Mouse (Mus musculus): ENCODE data around the gene Riok1. TPM values are rescaled to one million over a fixed set of nuclear protein-coding genes. Genes with fewer than 3 reads are reported as not detected.

The Riok1 gene
- polyA plus RNA-seq, 1 experiment from 2014 or later, result 57.9 TPM

DNA sequence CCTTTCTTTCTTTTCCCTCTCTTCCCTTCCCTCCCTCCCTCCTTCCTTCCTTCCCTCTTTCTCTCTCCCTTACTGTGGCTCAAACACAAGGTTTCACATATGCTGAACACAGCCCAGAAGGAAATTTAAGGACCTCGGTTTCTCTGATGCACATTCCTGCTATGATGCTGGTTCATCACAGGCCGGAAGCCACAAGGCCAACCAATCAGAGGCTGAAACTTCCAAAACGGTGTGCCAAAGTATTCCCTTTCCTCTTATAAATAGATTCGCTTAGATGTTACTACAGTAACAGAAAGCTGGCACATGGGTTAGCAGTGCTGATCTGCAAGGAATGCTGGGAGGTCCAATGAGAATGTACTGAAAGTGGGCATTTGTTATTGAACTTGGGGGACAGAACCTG lies 66.6 kb downstream of the Riok1 start:
- H3K36me3 ChIP-seq (replicated peaks), result no peaks in the 10 kb centered on the region
- H3K4me2 ChIP-seq, result no peak overlapping the region
- H3K27ac ChIP-seq, result no peak overlapping the region
- H3K4me1 ChIP-seq, result no peaks in the 10 kb centered on the region
- H3K9me3 ChIP-seq, result no peaks in the 10 kb centered on the region
- no peak overlapping the region for H3K9ac ChIP-seq
- H3K27me3 ChIP-seq, result no peaks in the 10 kb centered on the region
- no peak for ATAC-seq (ENCODE audit: low FRiP score)
- no peak overlapping the region for H3K4me3 ChIP-seq (replicated peaks)
- 83% methylated on average over 4 of the region's 4 CpGs for WGBS

DNA sequence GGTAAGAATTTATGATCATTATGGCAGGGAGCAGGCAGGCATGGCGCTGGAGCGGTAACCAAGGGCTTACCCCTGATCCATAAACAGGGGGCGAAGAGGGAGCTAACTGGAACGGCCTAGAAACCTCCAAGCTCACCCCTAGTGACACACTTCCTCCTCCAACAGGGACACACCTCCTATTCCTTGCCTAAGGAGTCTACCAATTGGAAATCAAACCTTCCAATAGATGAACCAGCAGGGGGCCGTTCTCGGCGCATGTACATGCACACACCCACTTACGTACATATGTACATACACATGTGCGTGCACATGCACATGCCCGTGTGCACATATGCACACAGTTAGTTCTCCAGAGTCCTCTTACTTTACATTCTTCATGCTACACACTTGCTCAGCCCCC lies 67.7 kb downstream of the Riok1 start:
- Histone ChIP-seq H3K4me3 (replicated peaks) (no peak overlapping the region), H3K27ac (no peak overlapping the region), H3K9ac (no peak overlapping the region), H3K4me1 (no peaks in the 10 kb centered on the region), H3K9me3 (no peaks in the 10 kb centered on the region), H3K27me3 (no peaks in the 10 kb centered on the region), H3K36me3 (replicated peaks) (no peaks in the 10 kb centered on the region), H3K4me2 (no peak overlapping the region)
- 93% methylated on average over 10 of the region's 10 CpGs for WGBS
- no peak for ATAC-seq (ENCODE audit: low FRiP score)

DNA sequence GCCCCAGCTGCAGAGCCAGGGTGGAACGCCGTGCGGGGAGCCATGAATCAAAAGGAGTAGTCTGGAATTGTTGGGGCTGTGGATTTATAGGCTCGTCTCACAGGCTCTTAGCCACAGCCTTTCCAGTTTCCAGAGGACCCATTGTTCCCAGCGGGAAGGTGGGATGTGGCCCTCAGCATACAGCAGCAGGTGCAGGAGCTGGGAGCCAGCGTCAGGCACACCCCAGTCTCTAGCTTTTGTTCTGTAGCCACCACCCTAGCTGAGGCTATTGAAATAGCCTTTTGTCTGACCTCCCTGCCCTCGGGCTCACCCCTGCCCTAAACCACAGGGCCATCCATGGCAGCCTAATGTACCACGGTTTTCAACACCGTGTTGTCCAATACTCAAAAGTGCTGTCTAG lies 72.3 kb downstream of the Riok1 start:
- no peak overlapping the region for H3K9ac ChIP-seq
- H3K4me1 ChIP-seq, result no peaks in the 10 kb centered on the region
- H3K36me3 ChIP-seq (replicated peaks), result no peaks in the 10 kb centered on the region
- ATAC-seq (ENCODE audit: low FRiP score), result no peak
- H3K27ac ChIP-seq, result no peak overlapping the region
- H3K4me3 ChIP-seq (replicated peaks), result no peak overlapping the region
- WGBS, result 73% methylated on average over 9 of the region's 9 CpGs
- H3K9me3 ChIP-seq, result no peaks in the 10 kb centered on the region
- no peaks in the 10 kb centered on the region for H3K27me3 ChIP-seq
- no peak overlapping the region for H3K4me2 ChIP-seq

Small RNA genes lying within 50 kb of the gene (microRNA-seq; reads per million reads assigned to microRNA genes)
- not detected for gene Gm27387

Other genes starting within 250 kb of the Riok1 start
- gene Ssr1, start 42.8 kb upstream of the Riok1 start, polyA plus RNA-seq (2016; fragmentation: Nextera tagmentation; extraction: Ambion mirVana), result 94.0 and 110 TPM in 2 replicates
- gene Cage1, start 74 bp downstream of the Riok1 start, polyA plus RNA-seq (2016; fragmentation: Nextera tagmentation; extraction: Ambion mirVana), result 1.5 TPM in 2 replicates
- 0.64 and 1.1 TPM in 2 replicates for gene Dsp, start 114.3 kb downstream of the Riok1 start, polyA plus RNA-seq (2016; fragmentation: Nextera tagmentation; extraction: Ambion mirVana)
- 38.5 and 41.9 TPM in 2 replicates for gene Snrnp48, start 167.9 kb downstream of the Riok1 start, polyA plus RNA-seq (2016; fragmentation: Nextera tagmentation; extraction: Ambion mirVana)

Data from forebrain, embryonic 12.5 days (tissue).